ENCODE assay signal across 9 mouse cellular contexts in genomic region chr7:15929910-15930309, GRCm38 (mm10). TPM values are rescaled to one million over a fixed set of nuclear protein-coding genes. Genes with fewer than 3 reads are reported as not detected.
DNase-seq lines count a peak whose midpoint lies in the region; ATAC-seq and TF ChIP-seq lines count a peak whose summit lies in the region.
"Had no signal": no experiment of that assay in that cellular context is flagged by ENCODE, and none has a peak within 500 bp of the region (broad histone marks: within the 10 kb centered on the region; RNA-seq: fewer than 3 reads in every experiment).

No protein-coding gene starts in this region.

- no peaks in the 10 kb centered on the region for H3K27me3 ChIP-seq in limb, embryonic 11.5 days (ENCODE audit: control insufficient read depth, insufficient read depth, low read length)
- H3K27me3 ChIP-seq in midbrain, postnatal 0 days (ENCODE audit: insufficient read depth, low read length), result no peaks in the 10 kb centered on the region

- H3K4me3 ChIP-seq in limb, embryonic 11.5 days (ENCODE audit: low read depth, low read length), result no peak overlapping the region
- H3K4me3 ChIP-seq in midbrain, postnatal 0 days (ENCODE audit: low read depth, low read length), result no peak overlapping the region

- H3K36me3 ChIP-seq in limb, embryonic 11.5 days (ENCODE audit: control insufficient read depth, insufficient read depth, low read length), result no peaks in the 10 kb centered on the region
- no peaks in the 10 kb centered on the region for H3K36me3 ChIP-seq in midbrain, postnatal 0 days (ENCODE audit: insufficient read depth, low read length)

- H3K4me1 ChIP-seq in limb, embryonic 11.5 days (ENCODE audit: control insufficient read depth, insufficient read depth, low read length), result no peaks in the 10 kb centered on the region
- no peaks in the 10 kb centered on the region for H3K4me1 ChIP-seq in midbrain, postnatal 0 days (ENCODE audit: insufficient read depth, low read length)

- no peak overlapping the region for H3K27ac ChIP-seq in limb, embryonic 11.5 days (replicated peaks; ENCODE audit: low read depth, low read length)
- H3K27ac ChIP-seq in midbrain, postnatal 0 days (ENCODE audit: low read depth, low read length), result no peak overlapping the region

- peak; percentile 58 for TF ChIP-seq CTCF in midbrain, postnatal 0 days (IDR thresholded peaks at IDR 0.05)

- no peak for ATAC-seq in limb, embryonic 11.5 days (ENCODE audit: insufficient number of reproducible peaks, low FRiP score, low TSS enrichment, low read depth)
- ATAC-seq in midbrain, postnatal 0 days (ENCODE audit: low FRiP score), result no peak

- DNase-seq in 3T3-L1 (ENCODE audit: low read depth, low spot score), result peak; percentile 71
- DNase-seq in B cell, adult 2 months, result peak; percentile 80 to 83
- peak; percentile 35 to 44 for DNase-seq in adrenal gland, postnatal 4 days (ENCODE audit: low spot score in 2 of 2)
- DNase-seq in heart, adult 8-10 months (ENCODE audit: low spot score), result peak; percentile 74
- peak; percentile 61 for DNase-seq in limb, embryonic 11.5 days (ENCODE audit: low spot score)
- DNase-seq in midbrain, postnatal 0 days (ENCODE audit: low spot score), result no peak
- DNase-seq in thymus, postnatal 4 days, result peak; percentile 83
- no peak for DNase-seq in right cerebral cortex, adult 18-20 months

- no peak overlapping the region for H3K4me2 ChIP-seq in limb, embryonic 11.5 days (ENCODE audit: low read depth, severe bottlenecking)
- no peak overlapping the region for H3K4me2 ChIP-seq in midbrain, postnatal 0 days (ENCODE audit: low read depth, low read length, poor library complexity, severe bottlenecking)

- 32% methylated on average over 4 of the region's 4 CpGs for WGBS in limb, embryonic 11.5 days
- WGBS in midbrain, postnatal 0 days, result 45% methylated on average over 4 of the region's 4 CpGs

- no peak overlapping the region for H3K9ac ChIP-seq in limb, embryonic 11.5 days (ENCODE audit: low read length)
- no peak overlapping the region for H3K9ac ChIP-seq in midbrain, postnatal 0 days (replicated peaks; ENCODE audit: low read length, poor library complexity, severe bottlenecking)

- H3K9me3 ChIP-seq in limb, embryonic 11.5 days (ENCODE audit: control insufficient read depth, low read length), result no peaks in the 10 kb centered on the region; the same call in 1 of the 2 replicates
- no peaks in the 10 kb centered on the region for H3K9me3 ChIP-seq in midbrain, postnatal 0 days (ENCODE audit: low read length)

RNA-seq across cellular contexts. Expression of gene Selenow, which starts 7.7 kb away (rescaled TPM):
- total RNA-seq in adrenal gland, postnatal 4 days (2021), result 100 to 1,000 TPM; 186 to 204 TPM
- 100 to 1,000 TPM; 183 to 219 (median 204) TPM for total RNA-seq in heart, adult 8-10 months (2022)
- 778 and 804 TPM in 2 replicates for polyA plus RNA-seq in limb, embryonic 11.5 days (2014; fragmentation: Nextera tagmentation; extraction: Ambion mirVana)
- 718 and 730 TPM in 2 replicates for total RNA-seq in midbrain, postnatal 0 days (2014; rRNA removed)
- polyA plus RNA-seq in midbrain, postnatal 0 days (2015; fragmentation: Nextera tagmentation; extraction: Ambion mirVana), result 2,106 and 2,315 TPM in 2 replicates

RNA-seq across cellular contexts. Expression of gene Nop53, which starts 16.0 kb away (rescaled TPM):
- 100 to 1,000 TPM; 238 to 243 TPM for total RNA-seq in adrenal gland, postnatal 4 days (2021)
- total RNA-seq in heart, adult 8-10 months (2022), result 100 to 1,000 TPM; 121 to 147 (median 136) TPM
- polyA plus RNA-seq in limb, embryonic 11.5 days (2014; fragmentation: Nextera tagmentation; extraction: Ambion mirVana), result 195 and 197 TPM in 2 replicates
- total RNA-seq in midbrain, postnatal 0 days (2014; rRNA removed), result 82.8 and 104 TPM in 2 replicates
- polyA plus RNA-seq in midbrain, postnatal 0 days (2015; fragmentation: Nextera tagmentation; extraction: Ambion mirVana), result 128 and 143 TPM in 2 replicates

RNA-seq across cellular contexts. Expression of gene Ehd2, which starts 37.5 kb away (rescaled TPM):
- 10 to 100 TPM; 71.9 to 77.5 TPM for total RNA-seq in adrenal gland, postnatal 4 days (2021)
- 10 to 100 TPM; 54.4 to 95.0 (median 82.9) TPM for total RNA-seq in heart, adult 8-10 months (2022)
- 8.1 and 9.3 TPM in 2 replicates for polyA plus RNA-seq in limb, embryonic 11.5 days (2014; fragmentation: Nextera tagmentation; extraction: Ambion mirVana)
- total RNA-seq in midbrain, postnatal 0 days (2014; rRNA removed), result 5.6 and 5.9 TPM in 2 replicates
- 3.9 and 4.3 TPM in 2 replicates for polyA plus RNA-seq in midbrain, postnatal 0 days (2015; fragmentation: Nextera tagmentation; extraction: Ambion mirVana)

RNA-seq across cellular contexts. Expression of gene Crxos, which starts 47.5 kb away (rescaled TPM):
- under 1 TPM; 0.54 to 0.81 TPM for total RNA-seq in adrenal gland, postnatal 4 days (2021)
- not detected for total RNA-seq in heart, adult 8-10 months (2022)
- polyA plus RNA-seq in limb, embryonic 11.5 days (2014; fragmentation: Nextera tagmentation; extraction: Ambion mirVana), result not detected in 2 replicates
- total RNA-seq in midbrain, postnatal 0 days (2014; rRNA removed), result not detected in 2 replicates
- not detected in 2 replicates for polyA plus RNA-seq in midbrain, postnatal 0 days (2015; fragmentation: Nextera tagmentation; extraction: Ambion mirVana)
- polyA plus RNA-seq: large intestine, adult 2 months had no signal

RNA-seq across cellular contexts. Expression of gene Crx, which starts 50.1 kb away (rescaled TPM):
- not detected for total RNA-seq in adrenal gland, postnatal 4 days (2021)
- not detected for total RNA-seq in heart, adult 8-10 months (2022)
- not detected in 2 replicates for polyA plus RNA-seq in limb, embryonic 11.5 days (2014; fragmentation: Nextera tagmentation; extraction: Ambion mirVana)
- total RNA-seq in midbrain, postnatal 0 days (2014; rRNA removed), result 0.24 TPM in 1 of 2 replicates, not detected in the other
- 0.22 TPM in 1 of 2 replicates, not detected in the other for polyA plus RNA-seq in midbrain, postnatal 0 days (2015; fragmentation: Nextera tagmentation; extraction: Ambion mirVana)
- polyA plus RNA-seq: large intestine, adult 2 months had no signal

Comparison
In these comparisons a context has a peak if more than half of its experiments do, and no peak if none do; other contexts are left out.
1. DNase-seq: peak in 3T3-L1 (single experiment), B cell, adult 2 months (2 of 2), adrenal gland, postnatal 4 days (2 of 2), heart, adult 8-10 months (single experiment), limb, embryonic 11.5 days (single experiment) and thymus, postnatal 4 days (single experiment); none in midbrain, postnatal 0 days (single experiment) and right cerebral cortex, adult 18-20 months (single experiment).